Mouse (Mus musculus) gastrocnemius, postnatal 10 days (tissue): ENCODE data around the gene Cideb. TPM values are rescaled to one million over a fixed set of nuclear protein-coding genes. Genes with fewer than 3 reads are reported as not detected.

Experiments used
- DNase-seq: peaks from one replicate; pipeline ENCODE4 v3.0.0; 2021; ENCODE audit warnings: mixed read lengths
- total RNA-seq, 2 experiments: library from RNA; stranded (reverse); gene quantifications; 2 replicates each; pipeline ENCODE4 v1.2.3; 2021

Cideb gene
- total RNA-seq, 2 experiments from 2014 or later = not detected

- no peak for DNase-seq
Observed at GRCm38 (mm10) chr14:55765696-55766095, 7.4 kb upstream of the Cideb start, which contains the start of gene Ltb4r1. TSS of gene Ltb4r1 (plus strand) at chr14:55765962.

GRCm38 (mm10) chr14:55763166-55763565 lies 4.9 kb upstream of the Cideb start:
- no peak for DNase-seq

GRCm38 (mm10) chr14:55762001-55762821 lies 4.0 kb upstream of the Cideb start:
- DNase-seq = peak; percentile 68

GRCm38 (mm10) chr14:55761163-55761562 lies 2.9 kb upstream of the Cideb start, which contains the start of gene Ltb4r2:
TSS of gene Ltb4r2 (plus strand) at chr14:55761428.
- no peak for DNase-seq

GRCm38 (mm10) chr14:55760156-55760555 lies 1.9 kb upstream of the Cideb start:
- DNase-seq = peak; percentile 85

DNA sequence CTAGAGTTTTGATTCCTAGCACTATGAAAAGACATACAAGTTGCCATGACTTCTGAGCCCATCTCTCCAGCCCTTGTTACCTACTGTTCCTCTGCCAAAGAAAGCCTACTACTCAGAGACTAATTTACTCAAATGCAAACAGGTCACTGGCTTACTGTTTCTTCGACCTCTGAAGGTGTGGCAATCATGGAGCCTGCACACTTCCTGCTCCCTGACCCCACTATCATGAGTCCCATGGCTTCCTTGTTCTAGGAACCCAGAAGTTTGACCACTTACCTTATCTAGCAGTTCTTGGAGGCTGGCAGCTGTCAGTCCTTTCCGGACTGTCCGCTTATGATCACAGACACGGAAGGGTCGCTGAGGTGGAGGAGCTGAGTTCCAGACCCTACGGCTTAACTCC lies 692 bp downstream of the Cideb start:
- DNase-seq = no peak

DNA sequence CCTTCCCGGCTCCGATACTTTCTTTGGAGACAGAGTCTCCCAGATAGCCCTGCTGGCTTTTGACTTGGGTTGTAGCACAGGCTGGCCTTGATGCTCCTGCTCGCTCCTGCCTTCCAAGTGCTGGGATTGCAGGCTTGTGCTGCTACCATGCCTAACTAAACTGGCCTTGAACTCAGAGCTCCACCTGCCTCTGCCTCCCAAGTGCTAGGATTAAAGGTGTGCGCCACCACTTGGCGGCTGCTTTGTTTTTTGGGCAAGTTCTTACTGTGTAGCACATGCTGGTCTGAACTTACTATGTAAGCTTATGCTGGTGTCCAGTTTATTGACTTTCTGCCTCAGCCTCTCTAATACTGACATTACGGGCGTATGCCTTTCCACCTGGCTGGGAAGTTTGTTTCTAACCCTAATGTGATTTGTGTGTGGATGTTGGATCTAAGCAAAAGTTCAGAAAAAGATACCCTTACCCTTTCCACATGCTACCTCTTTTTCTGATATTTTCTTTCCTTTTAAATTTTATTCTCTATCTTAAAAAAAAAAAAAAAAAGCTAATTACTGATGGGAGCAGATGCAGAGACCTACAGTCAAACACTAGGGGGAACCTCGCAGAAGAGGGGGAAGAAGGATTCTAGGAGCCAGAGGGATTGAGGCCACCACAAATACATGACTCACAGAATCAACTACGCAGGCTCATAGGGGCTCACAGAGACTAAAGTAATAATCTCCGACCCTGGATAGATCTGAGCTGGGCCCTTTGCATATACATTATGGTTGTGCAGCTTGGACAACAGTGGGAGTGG lies 11.0 kb downstream of the Cideb start:
- DNase-seq = no peak

DNA sequence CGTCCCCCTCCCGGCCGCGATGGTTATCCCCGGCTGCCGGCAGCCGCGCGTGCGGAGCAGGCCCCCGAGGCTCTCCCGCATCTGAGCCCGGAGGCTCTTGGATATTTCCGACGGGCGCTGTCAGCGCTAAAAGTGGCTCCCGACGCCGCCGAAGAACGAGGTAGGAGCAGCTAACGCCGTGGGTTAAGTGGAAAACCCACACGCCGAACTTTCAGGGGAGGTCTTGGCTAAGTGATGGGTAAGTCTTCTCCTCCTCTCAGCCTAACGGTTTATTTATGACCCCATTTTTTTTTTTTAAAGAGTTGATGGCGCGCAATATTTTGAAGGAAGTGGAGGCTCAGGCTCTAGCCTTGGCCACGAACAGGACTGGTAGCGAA lies 12.4 kb downstream of the Cideb start:
- no peak for DNase-seq

DNA sequence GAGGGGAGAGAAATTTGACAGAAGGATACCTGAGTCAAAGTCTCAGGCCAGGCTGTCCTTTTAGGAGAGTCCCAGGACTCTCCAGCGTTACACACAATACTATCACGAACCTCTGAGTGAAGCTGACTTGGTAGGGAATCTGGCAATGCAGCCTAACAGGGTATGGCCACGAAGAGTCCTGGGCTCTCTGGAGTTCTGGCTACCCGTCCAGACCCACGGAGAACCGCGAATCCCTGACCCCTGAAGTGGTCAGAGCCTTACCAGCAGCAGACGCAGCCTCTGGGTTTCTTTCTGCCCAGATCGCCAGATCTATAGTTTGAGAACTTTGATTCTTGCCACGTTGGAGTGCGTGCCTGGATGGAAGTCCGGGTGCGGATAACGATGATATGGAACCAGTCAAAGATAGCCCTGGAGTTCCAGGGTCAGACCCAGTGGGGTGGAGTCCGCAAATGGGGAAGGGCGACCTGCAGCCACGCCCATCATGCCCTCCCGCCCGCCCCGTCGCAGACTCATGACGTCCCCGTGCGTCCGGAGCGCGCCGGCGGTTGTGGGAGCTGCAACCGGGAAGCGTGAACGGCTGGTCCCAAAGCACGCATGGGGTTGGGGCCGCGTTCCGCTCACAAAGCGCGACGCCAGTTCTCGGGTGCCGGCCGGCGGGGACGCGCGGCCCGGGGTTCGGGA lies 12.9 kb downstream of the Cideb start, which contains the start of the genes Dhrs1 and Nop9:
Dhrs1 (minus strand) TSS at position 511 of the 681 bp plus-strand sequence.
Nop9 (plus strand) TSS at position 514 of the 681 bp plus-strand sequence.
- DNase-seq = peak; percentile 89

DNA sequence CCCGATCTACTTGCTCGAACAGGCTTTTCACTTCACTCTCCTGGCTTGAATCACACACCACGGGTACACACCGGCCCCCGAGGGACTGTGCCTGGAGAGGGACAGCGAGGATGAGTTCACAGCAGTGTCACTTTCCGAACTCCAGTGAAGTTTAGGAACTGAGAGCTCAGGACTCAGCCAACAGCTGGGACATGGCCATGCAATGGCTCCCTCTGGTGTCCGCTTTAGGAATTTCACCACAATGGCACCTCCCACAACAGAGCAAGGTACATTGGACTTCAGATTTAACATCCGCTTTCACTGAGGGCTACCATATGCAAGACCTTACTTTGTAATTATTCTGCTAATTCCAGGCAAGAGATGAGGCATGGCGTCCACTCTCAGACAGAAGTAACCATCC lies 14.5 kb downstream of the Cideb start:
- DNase-seq = peak; percentile 87

DNA sequence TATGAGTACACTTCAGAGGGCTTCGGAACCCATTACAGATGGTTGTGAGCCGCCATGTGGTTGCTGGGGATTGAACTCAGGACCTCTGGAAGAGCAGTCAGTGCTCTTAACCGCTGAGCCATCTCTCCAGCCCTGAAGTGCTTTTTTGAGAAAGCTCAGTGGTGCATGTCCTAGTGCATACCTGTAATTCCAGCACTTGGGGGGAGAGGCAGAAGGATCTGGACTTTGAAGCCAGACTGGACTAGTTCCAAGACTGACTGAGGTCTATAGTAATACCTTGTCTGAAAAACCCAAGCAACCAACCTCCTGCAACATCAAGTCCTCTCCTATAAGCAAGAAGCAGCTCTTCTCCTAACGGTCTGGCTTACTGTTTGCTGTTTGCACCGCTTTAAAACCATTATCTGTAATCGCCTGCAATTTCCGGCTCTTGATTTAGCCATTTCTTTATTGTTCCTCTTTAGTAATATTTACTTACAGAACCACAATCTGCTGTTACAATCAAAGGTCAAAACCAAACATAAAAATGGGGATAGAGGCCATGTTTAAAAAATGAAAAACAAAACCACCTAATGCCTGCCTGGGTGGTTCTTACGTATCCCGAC lies 21.1 kb downstream of the Cideb start:
- DNase-seq = no peak

DNA sequence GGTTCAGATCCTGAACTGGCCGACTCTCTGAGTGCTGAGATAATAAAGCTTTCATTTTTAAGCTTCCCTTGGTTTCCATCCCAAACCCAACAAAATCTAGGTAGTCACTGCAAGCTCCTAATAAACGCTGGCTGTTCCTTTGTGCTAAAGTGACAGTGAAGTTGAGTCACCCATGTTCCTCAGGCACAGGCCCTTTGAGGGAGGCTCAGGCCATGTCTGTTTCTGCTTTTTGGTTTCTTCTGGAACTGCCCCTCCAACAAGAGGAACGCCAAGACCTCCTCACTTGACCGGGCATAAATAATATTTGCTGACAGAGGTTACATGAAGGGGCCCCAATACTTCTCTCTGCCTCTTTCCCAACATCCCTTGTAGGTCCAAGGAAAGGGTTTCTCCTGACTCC lies 22.5 kb downstream of the Cideb start:
- no peak for DNase-seq

GRCm38 (mm10) chr14:55735334-55735733 lies 22.9 kb downstream of the Cideb start:
- no peak for DNase-seq

- no peak for DNase-seq
Observed at GRCm38 (mm10) chr14:55734869-55735268, 23.4 kb downstream of the Cideb start.

GRCm38 (mm10) chr14:55733889-55734288 lies 24.4 kb downstream of the Cideb start:
- DNase-seq = no peak

- no peak for DNase-seq
Observed at GRCm38 (mm10) chr14:55730531-55731032, 27.7 kb downstream of the Cideb start.

DNA sequence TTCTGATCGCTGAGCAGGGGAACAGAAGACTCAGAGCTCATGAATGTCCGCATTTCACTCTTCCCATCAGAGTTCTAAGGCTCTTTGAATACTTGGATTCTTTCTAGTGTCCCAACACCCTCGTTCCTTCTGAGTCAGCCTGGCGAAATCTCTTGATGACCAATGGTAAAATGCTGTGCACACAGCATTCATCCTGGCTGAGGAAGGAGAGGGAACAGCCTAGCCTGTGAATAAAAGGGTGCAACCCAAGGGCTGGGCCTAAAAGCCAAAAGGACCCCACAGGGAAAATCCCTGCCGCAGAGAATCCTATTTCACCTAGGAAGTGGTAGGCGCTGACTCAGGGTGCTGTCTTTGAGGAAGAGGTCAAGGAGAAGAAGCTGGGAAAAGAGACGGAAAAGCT lies 28.1 kb downstream of the Cideb start:
- DNase-seq = no peak

DNA sequence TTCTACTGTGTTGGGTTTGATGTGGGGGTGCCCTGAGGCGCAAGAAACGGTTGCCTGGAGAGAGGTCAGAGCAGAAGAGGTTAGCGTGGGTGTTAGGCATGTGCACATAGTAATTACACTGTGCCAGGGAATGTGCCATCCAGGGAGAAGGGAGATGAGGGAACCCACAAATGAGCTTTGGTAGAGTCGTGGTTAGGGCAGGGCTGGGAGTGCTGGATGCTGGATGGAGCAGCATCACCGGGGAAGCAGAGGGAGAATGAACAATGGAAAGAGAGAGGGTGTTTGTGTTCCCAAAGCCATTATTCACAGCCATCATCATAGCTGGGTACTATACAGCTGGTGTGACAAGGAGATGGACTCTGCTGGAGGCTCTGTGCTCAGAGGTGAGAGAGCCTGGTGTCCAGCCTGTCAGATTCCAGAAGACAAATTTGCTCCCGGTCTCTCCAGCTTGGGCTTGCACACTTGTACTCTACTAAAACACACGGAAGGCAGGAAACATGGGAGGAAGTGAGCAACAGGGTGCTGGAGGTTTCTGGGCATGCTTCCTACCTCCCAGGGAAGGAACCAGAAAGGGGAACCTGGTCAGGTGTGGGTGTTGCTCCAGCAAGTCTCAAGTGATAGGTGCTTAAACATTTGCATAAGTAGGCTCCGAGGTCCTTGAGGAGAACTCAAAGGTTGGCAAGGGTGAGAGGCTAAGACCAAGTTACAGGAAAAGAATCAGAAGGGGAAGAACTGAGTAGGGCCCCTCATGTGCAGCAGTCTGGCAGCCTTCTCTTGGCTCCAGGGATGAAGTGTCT lies 30.2 kb downstream of the Cideb start:
- no peak for DNase-seq

DNA sequence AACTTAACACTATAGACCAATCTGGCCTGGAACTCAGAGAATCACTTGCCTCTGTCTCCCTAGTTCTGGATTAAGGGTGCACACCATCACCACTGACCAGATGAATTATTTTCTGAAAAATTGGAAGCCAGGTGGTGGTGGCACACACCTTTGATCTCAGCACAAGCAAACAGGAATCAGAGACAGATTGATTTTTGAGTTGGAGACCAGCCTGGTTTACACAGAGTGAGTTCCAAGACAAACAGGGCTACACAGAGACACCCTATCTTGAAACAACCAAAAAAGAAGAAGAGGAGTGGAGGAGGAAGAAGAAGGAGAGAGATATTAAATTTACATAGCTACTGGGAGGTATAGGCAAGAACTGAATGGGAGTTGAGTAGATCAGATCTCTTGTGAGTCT lies 32.0 kb downstream of the Cideb start:
- no peak for DNase-seq

GRCm38 (mm10) chr14:55724411-55724871 lies 33.8 kb downstream of the Cideb start:
- no peak for DNase-seq

GRCm38 (mm10) chr14:55723433-55723832 lies 34.8 kb downstream of the Cideb start:
- DNase-seq = no peak
